Mouse (Mus musculus): ENCODE results near the gene Exoc3l2. TPM values are rescaled to one million over a fixed set of nuclear protein-coding genes. Genes with fewer than 3 reads are reported as not detected.

Gene Exoc3l2
- polyA plus RNA-seq, 1 experiment from 2014 or later, result 1.5 TPM

DNA sequence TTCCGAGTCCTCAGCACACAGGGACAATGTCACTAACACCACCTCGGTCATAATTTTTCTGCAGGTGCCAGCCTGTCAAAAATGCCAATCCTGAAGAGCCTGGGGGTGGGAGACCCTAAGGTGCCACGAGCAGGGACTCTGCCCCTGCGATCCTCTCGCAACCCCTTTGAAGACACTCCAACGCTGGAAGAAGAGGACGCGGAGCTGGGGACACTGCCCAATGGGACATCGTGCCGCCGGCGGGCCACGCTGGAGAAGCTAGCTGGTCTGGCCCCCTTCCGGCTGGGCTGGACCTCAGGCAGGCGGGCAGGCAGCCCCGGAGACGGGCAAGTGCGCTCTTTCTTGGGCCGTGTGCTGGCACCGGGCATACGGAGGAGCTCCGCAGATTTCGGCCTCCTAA is 6.3 kb downstream of the Exoc3l2 start:
- Histone ChIP-seq H3K9ac (ENCODE audit: low read depth, low read length) (no peak overlapping the region), H3K36me3 (ENCODE audit: control insufficient read depth, insufficient read depth, low read length) (no peaks in the 10 kb centered on the region), H3K9me3 (ENCODE audit: control insufficient read depth, low read length) (peaks cover 3% of the 10 kb centered on the region; the same call in 1 of the 2 replicates), H3K4me2 (ENCODE audit: low read length) (no peak overlapping the region), H3K27ac (ENCODE audit: low read depth, low read length) (no peak overlapping the region), H3K4me3 (ENCODE audit: low read length) (no peak overlapping the region; the same call in 1 of the 2 replicates), H3K4me1 (ENCODE audit: control insufficient read depth, insufficient read depth, low read depth, low read length) (peaks cover 8% of the 10 kb centered on the region), H3K27me3 (replicated peaks; ENCODE audit: control insufficient read depth, insufficient read depth, low read length) (peaks cover 43% of the 10 kb centered on the region)
- 15% methylated on average over 22 of the region's 23 CpGs for WGBS
- ATAC-seq, result no peak

DNA sequence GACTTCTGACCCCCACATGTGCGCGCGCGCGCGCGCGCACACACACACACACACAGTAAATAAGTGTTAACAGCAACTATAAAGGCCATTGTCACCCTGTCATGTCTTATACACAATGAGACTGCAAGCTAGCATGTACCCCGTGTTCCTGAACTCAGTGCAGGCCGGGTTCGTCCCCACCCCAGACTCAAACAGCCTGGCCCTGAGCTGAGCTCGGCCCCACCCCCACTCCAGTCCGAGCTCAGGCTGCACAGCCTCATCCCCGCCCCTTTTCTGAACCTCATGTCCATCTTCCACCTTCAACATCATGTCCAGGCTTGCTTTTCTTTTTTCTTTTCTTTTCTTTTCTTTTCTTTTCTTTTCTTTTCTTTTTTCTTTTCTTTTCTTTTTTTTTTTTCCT is 7.2 kb downstream of the Exoc3l2 start:
- no peak for ATAC-seq
- Histone ChIP-seq H3K4me3 (ENCODE audit: low read length) (no peak overlapping the region), H3K9ac (ENCODE audit: low read depth, low read length) (no peak overlapping the region), H3K4me2 (ENCODE audit: low read length) (no peak overlapping the region), H3K9me3 (ENCODE audit: control insufficient read depth, low read length) (peaks cover 3% of the 10 kb centered on the region; the same call in 1 of the 2 replicates), H3K27me3 (replicated peaks; ENCODE audit: control insufficient read depth, insufficient read depth, low read length) (peaks cover 40% of the 10 kb centered on the region), H3K4me1 (ENCODE audit: control insufficient read depth, insufficient read depth, low read depth, low read length) (peaks cover 8% of the 10 kb centered on the region), H3K27ac (ENCODE audit: low read depth, low read length) (no peak overlapping the region), H3K36me3 (ENCODE audit: control insufficient read depth, insufficient read depth, low read length) (no peaks in the 10 kb centered on the region)
- WGBS, result 17% methylated on average over 14 of the region's 14 CpGs

DNA sequence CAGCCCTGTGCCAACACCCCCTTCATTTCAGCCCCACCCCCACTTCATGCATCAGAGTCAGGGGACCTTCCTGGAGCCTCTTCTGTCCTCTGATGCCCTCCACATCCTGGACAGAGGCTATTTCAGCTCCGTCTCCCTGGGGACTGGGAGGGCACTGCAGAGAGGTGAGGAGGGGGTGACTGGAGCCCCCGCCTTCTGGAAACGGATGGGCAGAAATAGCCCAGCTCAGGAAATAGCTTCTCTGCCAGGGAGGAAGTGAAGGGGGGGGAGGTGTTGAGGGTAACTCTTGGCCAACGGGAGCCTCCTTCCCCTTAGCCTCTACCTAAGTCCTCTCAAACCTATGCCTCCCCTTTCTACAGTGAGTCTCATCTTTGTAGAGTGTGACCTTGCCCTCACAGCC is 9.3 kb downstream of the Exoc3l2 start:
- no peaks in the 10 kb centered on the region for H3K36me3 ChIP-seq (ENCODE audit: control insufficient read depth, insufficient read depth, low read length)
- peaks cover 47% of the 10 kb centered on the region for H3K27me3 ChIP-seq (replicated peaks; ENCODE audit: control insufficient read depth, insufficient read depth, low read length)
- H3K4me2 ChIP-seq (ENCODE audit: low read length), result no peak overlapping the region
- H3K4me3 ChIP-seq (ENCODE audit: low read length), result no peak overlapping the region
- no peak for ATAC-seq
- peaks cover 8% of the 10 kb centered on the region for H3K4me1 ChIP-seq (ENCODE audit: control insufficient read depth, insufficient read depth, low read depth, low read length)
- H3K27ac ChIP-seq (ENCODE audit: low read depth, low read length), result no peak overlapping the region
- 65% methylated on average over 4 of the region's 4 CpGs for WGBS
- H3K9ac ChIP-seq (ENCODE audit: low read depth, low read length), result no peak overlapping the region
- H3K9me3 ChIP-seq (ENCODE audit: control insufficient read depth, low read length), result peaks cover 3% of the 10 kb centered on the region; the same call in 1 of the 2 replicates

DNA sequence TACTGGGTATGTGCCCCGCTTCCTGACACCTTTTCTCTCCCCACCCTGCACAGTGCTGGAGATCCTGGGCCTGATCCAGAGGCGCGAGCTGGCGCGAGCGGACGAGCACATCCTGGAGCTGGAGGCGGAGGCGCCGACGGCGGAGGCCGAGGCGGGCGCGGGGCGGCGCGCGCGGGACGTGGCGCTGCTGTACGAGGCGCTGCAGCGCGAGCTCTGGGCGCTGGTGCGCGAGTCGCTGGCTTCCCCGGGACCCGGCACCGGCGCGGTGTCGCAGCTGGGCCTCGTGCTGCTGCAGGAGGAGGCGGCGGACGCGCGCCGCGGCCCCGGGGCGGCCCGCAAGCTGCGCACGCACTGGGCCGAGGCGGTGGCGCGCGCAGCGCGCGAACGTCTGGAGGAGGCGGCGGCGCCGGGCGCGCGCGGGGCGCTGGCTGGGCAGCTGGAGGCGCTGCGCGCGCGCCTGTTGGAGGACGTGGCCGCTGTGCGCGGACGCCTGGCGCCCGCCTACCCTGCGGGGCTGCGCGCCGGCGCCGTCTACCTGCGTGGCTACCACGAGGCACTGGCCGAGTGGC is 10.8 kb downstream of the Exoc3l2 start:
- WGBS, result 0% methylated on average over 72 of the region's 89 CpGs
- Histone ChIP-seq H3K27ac (ENCODE audit: low read depth, low read length) (peak overlapping the region; percentile 87), H3K9ac (ENCODE audit: low read depth, low read length) (peak overlapping the region; percentile 79), H3K4me2 (ENCODE audit: low read length) (peak overlapping the region; percentile 79), H3K36me3 (ENCODE audit: control insufficient read depth, insufficient read depth, low read length) (no peaks in the 10 kb centered on the region), H3K4me3 (ENCODE audit: low read length) (peak overlapping the region; percentile 60), H3K4me1 (ENCODE audit: control insufficient read depth, insufficient read depth, low read depth, low read length) (peaks cover 8% of the 10 kb centered on the region), H3K27me3 (replicated peaks; ENCODE audit: control insufficient read depth, insufficient read depth, low read length) (peaks cover 48% of the 10 kb centered on the region), H3K9me3 (ENCODE audit: control insufficient read depth, low read length) (peaks cover 3% of the 10 kb centered on the region; the same call in 1 of the 2 replicates)
- ATAC-seq, result peak; percentile 93

DNA sequence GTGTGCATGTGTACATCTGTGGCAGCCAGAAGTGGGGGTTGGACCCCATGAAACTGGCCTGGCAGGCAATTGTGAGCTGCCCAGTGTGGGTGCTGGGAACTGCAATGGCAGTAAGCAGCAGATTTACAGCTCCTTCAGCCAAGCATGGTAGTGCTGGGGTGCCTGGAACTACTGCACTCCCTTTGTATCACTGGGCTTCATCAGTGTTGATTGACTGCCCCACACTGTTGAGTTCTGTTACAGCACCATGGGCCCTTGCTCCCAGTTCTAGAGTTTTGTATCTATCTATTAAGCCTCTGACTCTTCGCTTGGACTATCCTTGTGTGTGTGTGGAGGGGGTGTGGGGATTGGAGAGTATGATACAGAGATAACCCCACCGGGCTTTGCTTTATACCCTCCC is 14.0 kb downstream of the Exoc3l2 start:
- no peak overlapping the region for H3K27ac ChIP-seq (ENCODE audit: low read depth, low read length)
- WGBS, result 82% methylated on average over 2 of the region's 2 CpGs
- ATAC-seq, result no peak

DNA sequence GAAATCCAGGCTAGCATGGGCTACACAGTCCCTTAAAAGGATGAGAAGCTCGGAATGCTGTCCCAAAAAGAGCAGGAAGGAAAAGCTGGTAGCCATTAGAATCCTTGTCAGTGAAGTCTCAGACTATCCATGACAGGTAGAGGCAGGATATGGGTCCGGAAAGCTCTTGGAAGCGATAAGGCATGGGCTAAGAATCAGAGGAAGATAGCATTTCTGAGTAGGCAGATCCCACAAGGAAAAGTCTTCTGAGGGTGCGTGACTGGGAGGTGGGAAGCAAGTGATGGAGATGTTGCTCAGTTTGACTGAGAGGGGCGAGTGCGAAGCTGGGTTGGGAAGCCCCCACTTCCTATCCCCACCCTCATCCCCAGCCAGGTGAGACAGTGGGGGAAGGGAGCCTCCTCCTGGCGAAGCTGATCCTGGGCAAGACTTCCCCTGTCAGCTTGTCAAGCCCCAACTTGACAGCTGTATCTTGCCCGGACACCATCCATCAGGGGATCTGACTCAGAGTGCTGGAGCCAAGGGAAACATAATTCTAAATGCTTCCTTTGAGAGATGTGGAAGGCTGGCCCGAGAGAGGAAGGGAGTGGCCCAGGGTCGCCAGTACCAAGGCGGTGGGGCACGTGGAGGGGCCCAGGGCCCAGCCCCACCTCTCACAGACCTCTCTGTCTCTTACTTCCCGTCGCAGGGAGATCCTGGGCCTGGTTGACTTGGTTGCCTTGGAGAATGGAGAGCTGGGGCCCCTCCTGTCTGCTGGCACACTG is 14.7 kb downstream of the Exoc3l2 start:
- Histone ChIP-seq H3K4me1 (ENCODE audit: control insufficient read depth, insufficient read depth, low read depth, low read length) (peaks cover 3% of the 10 kb centered on the region; the same call in 1 of the 2 replicates), H3K36me3 (ENCODE audit: control insufficient read depth, insufficient read depth, low read length) (no peaks in the 10 kb centered on the region), H3K27ac (ENCODE audit: low read depth, low read length) (no peak overlapping the region), H3K4me2 (ENCODE audit: low read length) (no peak overlapping the region), H3K9me3 (ENCODE audit: control insufficient read depth, low read length) (no peaks in the 10 kb centered on the region), H3K4me3 (ENCODE audit: low read length) (no peak overlapping the region), H3K9ac (ENCODE audit: low read depth, low read length) (no peak overlapping the region), H3K27me3 (replicated peaks; ENCODE audit: control insufficient read depth, insufficient read depth, low read length) (peaks cover 15% of the 10 kb centered on the region)
- 27% methylated on average over 14 of the region's 14 CpGs for WGBS
- no peak for ATAC-seq

More for the DNA sequence above, 14.0 kb downstream of the Exoc3l2 start:
- H3K4me1 ChIP-seq (ENCODE audit: control insufficient read depth, insufficient read depth, low read depth, low read length), result peaks cover 3% of the 10 kb centered on the region; the same call in 1 of the 2 replicates
- no peak overlapping the region for H3K9ac ChIP-seq (ENCODE audit: low read depth, low read length)
- H3K36me3 ChIP-seq (ENCODE audit: control insufficient read depth, insufficient read depth, low read length), result no peaks in the 10 kb centered on the region
- no peak overlapping the region for H3K4me3 ChIP-seq (ENCODE audit: low read length)
- H3K27me3 ChIP-seq (replicated peaks; ENCODE audit: control insufficient read depth, insufficient read depth, low read length), result peaks cover 22% of the 10 kb centered on the region
- 0 out of 2 replicates have a peak, but pooled peaks cover under 1% of the 10 kb centered on the region for H3K9me3 ChIP-seq (ENCODE audit: control insufficient read depth, low read length)
- H3K4me2 ChIP-seq (ENCODE audit: low read length), result no peak overlapping the region

DNA sequence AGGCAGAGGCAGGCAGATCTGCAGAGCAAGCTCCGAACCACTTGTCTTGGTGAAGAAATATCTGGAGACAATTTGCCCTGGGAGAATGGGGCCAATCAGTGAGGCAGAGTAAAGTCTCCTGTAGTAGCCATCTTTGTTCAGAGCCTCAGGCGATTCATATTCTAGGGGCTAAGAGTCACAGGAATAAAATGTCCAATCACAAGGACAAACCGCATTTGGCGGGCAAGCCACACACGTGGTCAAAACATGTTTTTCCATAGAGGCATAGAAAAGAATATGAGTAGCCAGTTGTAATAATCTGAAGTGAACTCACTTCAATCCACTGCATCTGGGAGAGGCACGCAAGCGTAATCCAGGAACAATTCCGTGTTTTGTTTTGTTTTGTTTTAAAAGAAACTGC is 20.1 kb downstream of the Exoc3l2 start:
- Histone ChIP-seq H3K36me3 (ENCODE audit: control insufficient read depth, insufficient read depth, low read length) (no peaks in the 10 kb centered on the region), H3K4me2 (ENCODE audit: low read length) (no peak overlapping the region), H3K27ac (ENCODE audit: low read depth, low read length) (no peak overlapping the region), H3K27me3 (replicated peaks; ENCODE audit: control insufficient read depth, insufficient read depth, low read length) (peaks cover 7% of the 10 kb centered on the region), H3K9me3 (ENCODE audit: control insufficient read depth, low read length) (no peaks in the 10 kb centered on the region), H3K4me3 (ENCODE audit: low read length) (no peak overlapping the region), H3K4me1 (ENCODE audit: control insufficient read depth, insufficient read depth, low read depth, low read length) (no peaks in the 10 kb centered on the region), H3K9ac (ENCODE audit: low read depth, low read length) (no peak overlapping the region)
- 84% methylated on average over 8 of the region's 8 CpGs for WGBS
- ATAC-seq, result no peak

DNA sequence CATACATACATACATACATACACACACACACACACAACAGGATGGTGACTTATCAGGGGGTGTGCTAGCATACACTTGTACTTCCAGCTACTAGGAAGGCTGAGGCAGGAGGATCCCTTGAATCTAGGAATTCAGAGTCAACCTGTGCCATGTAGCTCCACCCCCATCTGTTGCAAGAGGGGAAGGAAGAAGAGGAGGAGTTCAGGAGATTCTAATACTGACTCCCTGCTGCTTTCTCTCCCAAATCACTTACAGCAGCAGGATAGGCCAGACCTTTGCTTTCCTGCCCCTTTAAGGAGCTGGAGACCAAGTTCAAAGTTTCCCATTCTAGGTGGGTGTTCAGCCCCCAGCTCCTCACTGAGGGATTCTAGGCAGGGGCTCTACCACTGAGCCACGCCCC is 22.4 kb downstream of the Exoc3l2 start:
- Histone ChIP-seq H3K4me2 (ENCODE audit: low read length) (no peak overlapping the region), H3K4me1 (ENCODE audit: control insufficient read depth, insufficient read depth, low read depth, low read length) (no peaks in the 10 kb centered on the region; the same call in 1 of the 2 replicates), H3K4me3 (ENCODE audit: low read length) (no peak overlapping the region), H3K36me3 (ENCODE audit: control insufficient read depth, insufficient read depth, low read length) (no peaks in the 10 kb centered on the region), H3K9me3 (ENCODE audit: control insufficient read depth, low read length) (no peaks in the 10 kb centered on the region), H3K9ac (ENCODE audit: low read depth, low read length) (no peak overlapping the region), H3K27me3 (replicated peaks; ENCODE audit: control insufficient read depth, insufficient read depth, low read length) (peaks cover 28% of the 10 kb centered on the region), H3K27ac (ENCODE audit: low read depth, low read length) (no peak overlapping the region)
- ATAC-seq, result no peak
- WGBS, result 77% methylated on average over 1 of the region's 1 CpGs

DNA sequence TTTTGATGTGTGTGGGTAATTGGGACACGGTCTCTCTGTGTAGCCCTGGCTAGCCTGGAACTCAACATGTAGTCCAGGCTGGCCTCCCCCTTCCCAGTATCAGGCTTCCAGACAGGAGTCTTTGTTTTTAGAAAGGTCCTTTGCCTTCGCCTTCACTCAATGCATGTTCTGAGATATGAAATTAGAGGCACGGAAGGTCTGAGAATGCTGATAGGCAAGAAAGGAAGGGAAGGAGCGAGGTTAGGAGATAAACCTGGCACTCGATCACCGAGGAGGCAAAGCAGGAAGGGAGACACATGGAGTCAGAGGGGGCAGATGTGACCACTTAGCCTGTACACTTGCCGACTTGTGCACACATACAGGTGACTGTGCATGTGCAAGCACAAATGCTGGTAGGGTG is 23.4 kb downstream of the Exoc3l2 start:
- Histone ChIP-seq H3K27me3 (replicated peaks; ENCODE audit: control insufficient read depth, insufficient read depth, low read length) (peaks cover 37% of the 10 kb centered on the region), H3K4me2 (ENCODE audit: low read length) (no peak overlapping the region), H3K36me3 (ENCODE audit: control insufficient read depth, insufficient read depth, low read length) (no peaks in the 10 kb centered on the region), H3K9ac (ENCODE audit: low read depth, low read length) (no peak overlapping the region), H3K4me3 (ENCODE audit: low read length) (no peak overlapping the region), H3K27ac (ENCODE audit: low read depth, low read length) (no peak overlapping the region), H3K9me3 (ENCODE audit: control insufficient read depth, low read length) (no peaks in the 10 kb centered on the region), H3K4me1 (ENCODE audit: control insufficient read depth, insufficient read depth, low read depth, low read length) (no peaks in the 10 kb centered on the region; the same call in 1 of the 2 replicates)
- WGBS, result 93% methylated on average over 7 of the region's 7 CpGs
- no peak for ATAC-seq
